Mouse (Mus musculus): ENCODE measurements around the gene Cacna2d4. TPM values are rescaled to one million over a fixed set of nuclear protein-coding genes. Genes with fewer than 3 reads are reported as not detected.

The Cacna2d4 gene
- polyA plus RNA-seq, 1 experiment from 2014 or later = 0.03 TPM

DNA sequence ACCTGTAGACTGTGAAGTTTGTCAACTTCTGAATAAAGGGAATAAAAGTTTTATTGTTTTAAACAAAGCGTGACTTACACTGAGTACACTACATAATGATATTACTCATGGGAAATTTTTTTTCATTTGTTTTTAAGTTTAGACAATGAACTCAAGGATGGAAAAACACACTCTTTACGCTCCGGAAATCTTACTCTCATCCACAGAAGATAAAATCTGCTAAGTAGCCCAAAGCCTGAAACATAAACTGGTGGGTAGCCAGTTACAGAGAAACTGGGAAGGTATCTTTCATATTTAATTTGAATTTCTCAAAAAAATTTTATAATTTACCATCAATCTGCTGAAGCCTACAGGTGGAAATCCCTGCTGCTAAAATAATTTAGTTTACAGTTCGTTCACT, 150.1 kb downstream of the Cacna2d4 start:
- Histone ChIP-seq H3K4me1 (ENCODE audit: insufficient read depth) (peaks cover 7% of the 10 kb centered on the region; the same call in 1 of the 2 replicates), H3K27me3 (ENCODE audit: insufficient read depth, low read length) (no peaks in the 10 kb centered on the region), H3K4me2 (no peak overlapping the region), H3K27ac (ENCODE audit: low read depth) (no peak overlapping the region), H3K9ac (no peak overlapping the region), H3K4me3 (ENCODE audit: low read depth, low read length) (no peak overlapping the region), H3K9me3 (ENCODE audit: low read depth, low read length) (no peaks in the 10 kb centered on the region), H3K36me3 (ENCODE audit: insufficient read depth) (no peaks in the 10 kb centered on the region)
- TF ChIP-seq CTCF (IDR thresholded peaks at IDR 0.05; ENCODE audit: low read depth) = no peak
- no peak for ATAC-seq (ENCODE audit: insufficient read depth)
- no peak for DNase-seq
- 89% methylated on average over 4 of the region's 4 CpGs for WGBS

DNA sequence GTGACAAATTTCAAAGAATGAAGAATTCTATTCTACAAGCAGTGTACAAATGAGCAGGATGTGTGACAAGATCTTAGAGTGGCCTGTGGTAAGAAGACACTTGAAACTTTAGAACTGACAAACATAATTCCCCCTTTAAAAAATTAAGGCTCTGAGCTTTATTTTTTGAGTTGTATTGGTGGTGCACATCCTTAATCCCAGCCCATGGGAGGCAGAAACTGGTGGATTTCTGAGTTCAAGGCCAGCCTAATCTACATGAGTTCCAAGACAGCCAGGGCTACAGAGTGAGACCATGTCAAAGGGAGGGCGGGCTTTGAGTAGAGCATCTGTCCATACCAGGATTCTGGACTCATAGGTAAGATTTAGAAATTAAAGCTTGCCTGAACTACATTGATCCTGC, 150.5 kb downstream of the Cacna2d4 start:
- peak overlapping the region; percentile 87; the same call in 1 of the 2 replicates for H3K9ac ChIP-seq
- no peaks in the 10 kb centered on the region for H3K9me3 ChIP-seq (ENCODE audit: low read depth, low read length)
- TF ChIP-seq CTCF (IDR thresholded peaks at IDR 0.05; ENCODE audit: low read depth) = no peak
- no peak overlapping the region for H3K4me3 ChIP-seq (ENCODE audit: low read depth, low read length)
- peaks cover 7% of the 10 kb centered on the region; the same call in 1 of the 2 replicates for H3K4me1 ChIP-seq (ENCODE audit: insufficient read depth)
- no peak for DNase-seq
- H3K27me3 ChIP-seq (ENCODE audit: insufficient read depth, low read length) = no peaks in the 10 kb centered on the region
- no peaks in the 10 kb centered on the region for H3K36me3 ChIP-seq (ENCODE audit: insufficient read depth)
- WGBS = 95% methylated on average over 1 of the region's 1 CpGs
- H3K4me2 ChIP-seq = peak overlapping the region; percentile 89
- H3K27ac ChIP-seq (ENCODE audit: low read depth) = no peak overlapping the region
- ATAC-seq (ENCODE audit: insufficient read depth) = no peak

DNA sequence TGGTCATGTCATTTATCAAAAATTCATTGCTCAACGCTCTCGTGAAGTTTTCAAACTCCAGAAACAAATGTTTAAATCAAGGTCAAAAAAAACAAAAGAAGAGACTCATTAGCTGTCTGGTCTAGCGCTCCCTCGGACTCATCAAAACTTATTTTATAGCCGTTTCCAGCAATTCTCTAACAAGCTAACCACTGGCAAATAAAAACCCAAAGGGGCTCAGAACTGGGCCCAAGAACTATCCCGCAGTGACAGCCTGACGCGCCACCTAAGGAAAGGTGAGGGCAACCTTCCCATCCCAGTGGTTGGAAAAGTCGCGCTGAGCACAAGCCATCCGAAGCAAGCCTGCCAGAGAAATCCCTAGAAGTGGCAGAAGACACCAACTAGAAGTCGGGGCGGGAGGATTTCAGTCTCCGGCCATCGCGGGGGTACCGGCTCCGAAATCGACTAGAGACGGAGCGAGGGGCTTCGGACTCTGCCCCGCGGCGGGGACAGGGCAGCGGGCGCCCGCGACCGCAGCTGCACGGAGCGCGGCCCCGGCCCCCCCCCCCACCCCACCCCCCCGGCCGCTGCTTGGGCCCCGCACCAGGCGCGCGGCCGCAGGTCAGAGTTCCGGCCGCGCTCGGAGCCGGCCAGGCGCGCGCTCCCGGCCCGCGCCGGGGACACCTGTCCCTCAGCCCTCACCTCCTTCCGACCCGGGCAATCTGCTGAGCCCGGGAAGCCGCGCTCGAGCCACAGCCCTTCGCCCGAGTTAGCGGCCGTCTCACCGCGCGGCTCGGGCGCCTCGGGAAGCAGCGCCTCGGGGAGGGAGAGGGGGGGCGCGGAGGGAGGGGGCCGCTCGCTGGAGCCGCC, 151.7 kb downstream of the Cacna2d4 start:
- TF ChIP-seq CTCF (IDR thresholded peaks at IDR 0.05; ENCODE audit: low read depth) = no peak
- peak overlapping the region; percentile 92 for H3K27ac ChIP-seq (ENCODE audit: low read depth)
- no peaks in the 10 kb centered on the region for H3K36me3 ChIP-seq (ENCODE audit: insufficient read depth)
- peak overlapping the region; percentile 87 for H3K9ac ChIP-seq
- peak overlapping the region; percentile 81 for H3K4me3 ChIP-seq (ENCODE audit: low read depth, low read length)
- ATAC-seq (ENCODE audit: insufficient read depth) (peak; percentile 85), DNase-seq (peak; percentile 70)
- peak overlapping the region; percentile 89 for H3K4me2 ChIP-seq
- H3K9me3 ChIP-seq (ENCODE audit: low read depth, low read length) = no peaks in the 10 kb centered on the region
- no peaks in the 10 kb centered on the region for H3K27me3 ChIP-seq (ENCODE audit: insufficient read depth, low read length)
- H3K4me1 ChIP-seq (ENCODE audit: insufficient read depth) = peaks cover 7% of the 10 kb centered on the region; the same call in 1 of the 2 replicates
- WGBS = under 1% methylated on average over 61 of the region's 76 CpGs

DNA sequence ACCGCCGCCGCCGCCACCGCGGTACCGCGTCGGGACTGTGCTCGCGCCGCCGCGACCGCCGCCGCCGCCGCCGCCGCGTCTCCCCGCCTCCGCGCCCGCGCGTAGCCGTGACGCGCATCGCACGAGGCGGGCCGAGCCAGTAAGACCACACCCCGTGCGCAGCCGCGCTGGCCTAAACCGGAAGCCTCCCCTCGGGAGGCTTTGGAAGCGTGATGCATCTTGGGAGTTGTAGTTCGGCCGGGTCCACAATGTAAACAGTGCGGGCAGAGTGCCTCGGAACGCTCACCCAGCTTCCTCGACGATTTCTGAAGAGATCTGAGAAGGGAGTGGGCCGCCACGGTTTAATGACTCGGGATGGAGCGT, 152.3 kb downstream of the Cacna2d4 start:
- DNase-seq (peak; percentile 99), ATAC-seq (ENCODE audit: insufficient read depth) (peak; percentile 99)
- H3K36me3 ChIP-seq (ENCODE audit: insufficient read depth) = no peaks in the 10 kb centered on the region
- H3K9me3 ChIP-seq (ENCODE audit: low read depth, low read length) = no peaks in the 10 kb centered on the region
- H3K27me3 ChIP-seq (ENCODE audit: insufficient read depth, low read length) = no peaks in the 10 kb centered on the region
- WGBS = under 1% methylated on average over 53 of the region's 53 CpGs
- no peak for TF ChIP-seq CTCF (IDR thresholded peaks at IDR 0.05; ENCODE audit: low read depth)
- peaks cover 7% of the 10 kb centered on the region; the same call in 1 of the 2 replicates for H3K4me1 ChIP-seq (ENCODE audit: insufficient read depth)
- H3K4me2 ChIP-seq = peak overlapping the region; percentile 89
- H3K27ac ChIP-seq (ENCODE audit: low read depth) = peak overlapping the region; percentile 92
- H3K9ac ChIP-seq = peak overlapping the region; percentile 87
- H3K4me3 ChIP-seq (ENCODE audit: low read depth, low read length) = peak overlapping the region; percentile 81

DNA sequence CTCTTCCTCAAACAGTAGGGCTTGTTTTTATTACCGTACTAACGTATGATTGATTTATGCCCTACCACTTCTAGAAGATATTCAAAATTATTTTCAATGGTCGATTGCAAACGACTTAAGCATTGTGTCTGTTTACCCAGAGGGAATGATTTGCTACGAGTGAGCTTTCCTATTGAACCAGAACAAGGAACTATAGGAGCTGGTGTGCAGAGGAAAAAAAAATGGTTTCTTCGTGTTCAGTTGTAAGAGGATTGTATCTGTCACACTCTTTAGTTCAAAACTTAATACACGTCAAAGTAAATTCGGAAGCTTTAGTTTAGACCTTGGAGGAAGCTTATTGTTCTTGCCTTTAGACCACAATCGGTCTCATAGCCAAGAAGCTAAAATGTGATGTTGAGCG, 152.8 kb downstream of the Cacna2d4 start:
- H3K9ac ChIP-seq = peak overlapping the region; percentile 87
- peak; percentile 40 for DNase-seq
- H3K4me1 ChIP-seq (ENCODE audit: insufficient read depth) = peaks cover 7% of the 10 kb centered on the region; the same call in 1 of the 2 replicates
- no peak for TF ChIP-seq CTCF (IDR thresholded peaks at IDR 0.05; ENCODE audit: low read depth)
- peak overlapping the region; percentile 89 for H3K4me2 ChIP-seq
- no peaks in the 10 kb centered on the region for H3K36me3 ChIP-seq (ENCODE audit: insufficient read depth)
- 18% methylated on average over 10 of the region's 10 CpGs for WGBS
- no peak for ATAC-seq (ENCODE audit: insufficient read depth)
- H3K9me3 ChIP-seq (ENCODE audit: low read depth, low read length) = no peaks in the 10 kb centered on the region
- no peaks in the 10 kb centered on the region for H3K27me3 ChIP-seq (ENCODE audit: insufficient read depth, low read length)
- H3K27ac ChIP-seq (ENCODE audit: low read depth) = peak overlapping the region; percentile 92
- peak overlapping the region; percentile 81 for H3K4me3 ChIP-seq (ENCODE audit: low read depth, low read length)

DNA sequence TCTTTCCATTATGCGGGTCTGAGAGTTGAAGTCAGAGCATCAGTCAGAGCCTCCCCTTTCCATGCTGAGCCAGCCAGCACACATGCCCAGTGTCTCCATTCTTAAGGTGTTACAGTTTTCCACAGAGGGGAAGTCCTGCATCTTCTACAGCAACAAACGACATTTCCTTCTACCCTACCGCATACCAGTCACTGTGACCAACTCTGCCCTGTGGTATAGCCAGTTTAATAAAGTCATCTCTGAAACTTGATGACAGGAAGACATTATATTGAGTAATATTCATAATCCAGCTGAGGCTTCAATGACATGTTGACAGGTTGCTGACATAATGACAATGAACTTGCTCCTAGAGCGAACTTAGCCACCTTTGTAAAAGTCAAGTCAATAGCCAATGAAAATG, 154.4 kb downstream of the Cacna2d4 start:
- no peaks in the 10 kb centered on the region for H3K36me3 ChIP-seq (ENCODE audit: insufficient read depth)
- no peaks in the 10 kb centered on the region for H3K9me3 ChIP-seq (ENCODE audit: low read depth, low read length)
- DNase-seq (no peak), ATAC-seq (ENCODE audit: insufficient read depth) (no peak)
- 90% methylated on average over 4 of the region's 4 CpGs for WGBS
- H3K9ac ChIP-seq = no peak overlapping the region
- H3K27ac ChIP-seq (ENCODE audit: low read depth) = no peak overlapping the region
- H3K4me1 ChIP-seq (ENCODE audit: insufficient read depth) = peaks cover 7% of the 10 kb centered on the region; the same call in 1 of the 2 replicates
- no peak for TF ChIP-seq CTCF (IDR thresholded peaks at IDR 0.05; ENCODE audit: low read depth)
- H3K4me2 ChIP-seq = no peak overlapping the region
- H3K27me3 ChIP-seq (ENCODE audit: insufficient read depth, low read length) = no peaks in the 10 kb centered on the region
- no peak overlapping the region for H3K4me3 ChIP-seq (ENCODE audit: low read depth, low read length)

DNA sequence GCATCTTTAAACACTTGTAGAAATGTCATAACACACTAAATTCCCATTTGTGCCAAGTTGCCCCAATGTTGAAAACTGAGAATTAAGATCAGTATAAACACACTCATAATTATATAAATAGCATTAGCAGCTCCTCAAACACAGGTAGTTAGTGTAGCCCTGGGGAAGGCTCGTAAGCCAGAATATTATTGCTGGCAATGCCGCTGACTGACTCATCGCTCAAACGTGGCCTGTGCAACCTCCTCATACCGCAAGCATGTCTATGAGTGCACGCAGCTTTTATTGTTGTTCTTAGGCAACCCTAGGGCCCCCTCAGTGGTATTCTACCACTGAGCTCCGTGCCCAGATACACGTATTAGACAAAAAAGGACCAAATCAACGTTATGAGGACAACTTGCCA, 156.5 kb downstream of the Cacna2d4 start:
- no peak overlapping the region for H3K4me2 ChIP-seq
- no peak overlapping the region for H3K4me3 ChIP-seq (ENCODE audit: low read depth, low read length)
- no peaks in the 10 kb centered on the region for H3K27me3 ChIP-seq (ENCODE audit: insufficient read depth, low read length)
- 70% methylated on average over 9 of the region's 9 CpGs for WGBS
- no peak for TF ChIP-seq CTCF (IDR thresholded peaks at IDR 0.05; ENCODE audit: low read depth)
- H3K27ac ChIP-seq (ENCODE audit: low read depth) = no peak overlapping the region
- no peaks in the 10 kb centered on the region for H3K9me3 ChIP-seq (ENCODE audit: low read depth, low read length)
- no peaks in the 10 kb centered on the region for H3K4me1 ChIP-seq (ENCODE audit: insufficient read depth)
- H3K36me3 ChIP-seq (ENCODE audit: insufficient read depth) = no peaks in the 10 kb centered on the region
- no peak overlapping the region for H3K9ac ChIP-seq
- no peak for ATAC-seq (ENCODE audit: insufficient read depth)
- DNase-seq = peak; percentile 37

All from lung, embryonic 14.5 days (tissue).